Mouse (Mus musculus) heart, postnatal 0 days (tissue): ENCODE data around the gene Il15. TPM values are rescaled to one million over a fixed set of nuclear protein-coding genes. Genes with fewer than 3 reads are reported as not detected.

ENCODE experiments used
- ATAC-seq: fragments of 200-750 bp; cut with Nextera tagmentation; 2 replicates; pipeline ENCODE4 v1.8.0; 2017; ENCODE audit warnings: low read depth, moderate number of reproducible peaks, moderate library complexity; ENCODE audit not compliant: insufficient read depth
- DNase-seq: peaks from one replicate; pipeline ENCODE4 v3.0.0-alpha.2; 2016; ENCODE audit warnings: low spot score
- H3K27ac ChIP-seq: fragments of 300-500 bp; sonication (generic); 2 replicates; pipeline ENCODE4 v1.5.1; 2014; ENCODE audit warnings: low read depth, mild to moderate bottlenecking
- H3K27me3 ChIP-seq: fragments of 300-500 bp; sonication (generic); 2 replicates; pipeline ENCODE4 v1.6.1; 2014; ENCODE audit warnings: low read length, mixed read lengths; ENCODE audit not compliant: control insufficient read depth, insufficient read depth
- H3K36me3 ChIP-seq: fragments of 300-500 bp; sonication (generic); replicated peaks from 2 replicates; pipeline ENCODE4 v1.6.1; 2014; ENCODE audit warnings: low read length, mixed read lengths; ENCODE audit not compliant: control insufficient read depth, insufficient read depth
- H3K4me1 ChIP-seq: fragments of 300-500 bp; sonication (generic); 2 replicates; pipeline ENCODE4 v1.6.1; 2014; ENCODE audit warnings: antibody characterized with exemption; ENCODE audit not compliant: control insufficient read depth, insufficient read depth
- H3K4me2 ChIP-seq: fragments of 300-500 bp; sonication (generic); 2 replicates; pipeline ENCODE4 v1.6.1; 2014; ENCODE audit warnings: low read depth, mild to moderate bottlenecking, low read length, moderate library complexity
- H3K4me3 ChIP-seq: fragments of 300-500 bp; sonication (generic); 2 replicates; pipeline ENCODE4 v1.5.1; 2014; ENCODE audit warnings: low read depth, low read length
- H3K9ac ChIP-seq: fragments of 300-500 bp; sonication (generic); replicated peaks from 2 replicates; pipeline ENCODE4 v1.6.1; 2014; ENCODE audit warnings: low read depth, low read length, mixed read lengths
- H3K9me3 ChIP-seq: fragments of 300-500 bp; sonication (generic); replicated peaks from 2 replicates; pipeline ENCODE4 v1.6.1; 2016; ENCODE audit warnings: low read length; ENCODE audit not compliant: control insufficient read depth
- CTCF ChIP-seq: IDR thresholded peaks from 2 replicates; pipeline ENCODE4 v1.5.1; 2016; ENCODE audit warnings: antibody characterized with exemption, control low read depth, low read depth
- EP300 ChIP-seq: IDR thresholded peaks from 2 replicates; pipeline ENCODE4 v1.6.1; 2016; ENCODE audit warnings: antibody characterized with exemption, low read depth
- WGBS: fragments of 180-500 bp; shearing (Covaris S2); extraction: QIAGEN DNeasy Blood & Tissue Kit; methylation state at CpG from one replicate; pipeline ENCODE4 v1.1.7; 2014; 5-methylcytosine and 5-hydroxymethylcytosine counted together
- polyA plus RNA-seq: library from polyadenylated mRNA; unstranded; fragments of >200 nt; fragmentation: Nextera tagmentation; extraction: Ambion mirVana; gene quantifications from 2 replicates; pipeline ENCODE4 v1.2.1, GENCODE M21; 2015
- total RNA-seq: library from RNA; depleted of rRNA; stranded (reverse); fragments of >200 nt; gene quantifications from 2 replicates; pipeline ENCODE4 v1.2.3, GENCODE M21; 2014; ENCODE audit warnings: low replicate concordance

Gene Il15
- total and polyA plus RNA-seq, 2 experiments from 2014 or later, result 17.7 to 26.4 TPM

DNA sequence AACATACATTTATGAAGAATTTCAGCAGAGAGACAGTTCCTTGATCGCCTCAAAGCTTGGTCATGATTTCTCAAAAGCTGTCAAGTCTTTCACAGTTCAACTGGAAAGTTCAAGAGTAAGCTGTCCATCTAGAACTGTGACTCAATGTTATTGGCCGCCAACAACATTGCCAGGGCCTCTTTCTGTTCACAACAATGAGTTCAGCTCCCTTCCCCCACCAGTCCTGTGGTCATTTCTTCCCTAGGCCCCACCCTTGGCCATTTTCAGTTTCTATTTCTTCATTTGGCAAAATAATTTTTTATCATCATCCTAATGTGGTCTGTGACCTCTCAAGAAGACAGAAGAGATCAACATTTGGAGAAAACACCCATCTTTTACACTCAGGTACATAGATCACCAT, 4.5 kb downstream of the Il15 start:
- peaks cover 5% of the 10 kb centered on the region; the same call in 1 of the 2 replicates for H3K4me1 ChIP-seq
- H3K9ac ChIP-seq, result no peak overlapping the region
- no peak for DNase-seq
- H3K36me3 ChIP-seq, result no peaks in the 10 kb centered on the region
- no peaks in the 10 kb centered on the region; the same call in 1 of the 2 replicates for H3K9me3 ChIP-seq
- 83% methylated on average over 2 of the region's 2 CpGs for WGBS
- TF ChIP-seq EP300 (no peak), CTCF (no peak)
- ATAC-seq, result no peak
- no peak overlapping the region for H3K27ac ChIP-seq
- H3K27me3 ChIP-seq, result no peaks in the 10 kb centered on the region
- H3K4me2 ChIP-seq, result no peak overlapping the region
- no peak overlapping the region for H3K4me3 ChIP-seq

DNA sequence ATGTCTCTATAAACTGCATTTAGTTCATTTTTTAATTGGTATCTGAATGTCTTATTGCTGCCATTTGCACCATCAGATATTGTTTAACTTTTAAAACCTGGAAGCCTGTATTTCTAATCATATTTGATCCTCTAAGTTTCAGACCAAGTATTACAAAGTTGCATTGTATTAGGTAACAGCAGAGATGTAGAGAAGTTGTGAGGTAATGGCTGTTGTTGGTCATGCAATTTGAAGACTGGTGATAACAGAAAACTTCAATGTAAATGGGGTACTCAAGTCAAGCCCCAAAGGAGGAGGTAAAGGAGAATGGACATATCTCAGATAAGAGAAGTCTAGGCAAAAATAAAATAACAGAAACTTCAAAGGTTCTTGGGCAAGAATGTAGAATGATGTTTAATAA, 11.8 kb downstream of the Il15 start:
- Histone ChIP-seq H3K27ac (no peak overlapping the region), H3K4me2 (no peak overlapping the region), H3K27me3 (no peaks in the 10 kb centered on the region), H3K4me1 (peaks cover 6% of the 10 kb centered on the region), H3K36me3 (no peaks in the 10 kb centered on the region), H3K4me3 (no peak overlapping the region), H3K9ac (no peak overlapping the region), H3K9me3 (no peaks in the 10 kb centered on the region; the same call in 1 of the 2 replicates)
- no peak for TF ChIP-seq CTCF
- TF ChIP-seq EP300, result no peak
- ATAC-seq, result no peak
- DNase-seq, result no peak

DNA sequence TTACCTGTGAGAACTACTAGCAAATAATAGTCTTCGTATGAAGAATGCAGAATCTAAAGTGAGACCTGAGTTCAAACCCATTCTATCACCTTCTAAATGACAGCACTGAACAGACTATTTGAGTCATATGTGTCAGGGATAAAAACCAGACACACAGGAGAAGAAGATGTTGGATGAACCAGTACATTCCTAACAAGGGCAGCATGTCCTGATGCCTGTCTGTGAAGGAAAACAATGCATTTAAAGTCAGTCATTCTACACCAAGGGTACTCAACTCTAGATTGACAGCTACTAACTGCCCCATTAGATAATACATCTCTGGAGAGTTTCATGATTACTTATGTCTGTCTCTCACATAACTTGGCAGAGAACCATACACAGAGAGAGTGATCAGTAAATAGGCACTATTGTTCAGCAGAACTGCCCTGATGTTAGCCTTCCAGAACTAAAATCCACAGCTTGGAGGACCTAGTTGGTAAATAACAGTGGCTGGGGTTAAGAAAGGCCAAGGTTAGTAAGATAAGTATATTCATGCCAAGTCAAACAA, 14.6 kb downstream of the Il15 start:
- H3K4me2 ChIP-seq, result no peak overlapping the region
- H3K9me3 ChIP-seq, result no peaks in the 10 kb centered on the region
- TF ChIP-seq CTCF, result no peak
- no peak for TF ChIP-seq EP300
- peak overlapping the region; percentile 43 for H3K27ac ChIP-seq
- H3K4me1 ChIP-seq, result peaks cover 20% of the 10 kb centered on the region
- no peaks in the 10 kb centered on the region for H3K27me3 ChIP-seq
- DNase-seq, result no peak
- no peak; the same call in 1 of the 2 replicates for ATAC-seq
- no peaks in the 10 kb centered on the region; the same call in 1 of the 2 replicates for H3K36me3 ChIP-seq
- 26% methylated on average over 1 of the region's 1 CpGs for WGBS
- H3K9ac ChIP-seq, result no peak overlapping the region
- no peak overlapping the region for H3K4me3 ChIP-seq

DNA sequence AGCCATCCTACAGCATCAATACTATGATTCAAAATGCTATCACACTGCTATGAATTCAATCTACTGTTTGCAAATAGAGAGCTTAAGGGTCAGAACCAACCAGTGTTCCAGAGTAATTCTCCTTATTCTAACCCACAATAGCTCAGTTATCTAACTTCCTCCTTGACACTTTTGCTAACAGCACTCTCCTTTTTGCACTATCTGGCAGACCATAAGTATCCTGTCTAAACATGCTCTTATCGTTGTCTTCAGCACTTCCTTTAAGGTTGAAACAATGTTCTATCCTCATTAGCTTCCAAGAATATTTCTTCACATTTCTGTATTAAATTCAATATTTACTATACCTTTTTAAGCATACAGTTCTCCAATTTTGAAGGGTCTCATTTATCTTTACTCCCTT, 15.4 kb downstream of the Il15 start:
- H3K36me3 ChIP-seq, result no peaks in the 10 kb centered on the region; the same call in 1 of the 2 replicates
- 10% methylated on average over 1 of the region's 1 CpGs for WGBS
- no peaks in the 10 kb centered on the region for H3K27me3 ChIP-seq
- no peak overlapping the region for H3K9ac ChIP-seq
- H3K4me2 ChIP-seq, result no peak overlapping the region
- H3K4me1 ChIP-seq, result peaks cover 24% of the 10 kb centered on the region
- H3K27ac ChIP-seq, result no peak overlapping the region
- H3K9me3 ChIP-seq, result no peaks in the 10 kb centered on the region
- no peak for ATAC-seq
- no peak overlapping the region for H3K4me3 ChIP-seq
- TF ChIP-seq CTCF (no peak), EP300 (peak; percentile 82)
- peak; percentile 42 for DNase-seq

DNA sequence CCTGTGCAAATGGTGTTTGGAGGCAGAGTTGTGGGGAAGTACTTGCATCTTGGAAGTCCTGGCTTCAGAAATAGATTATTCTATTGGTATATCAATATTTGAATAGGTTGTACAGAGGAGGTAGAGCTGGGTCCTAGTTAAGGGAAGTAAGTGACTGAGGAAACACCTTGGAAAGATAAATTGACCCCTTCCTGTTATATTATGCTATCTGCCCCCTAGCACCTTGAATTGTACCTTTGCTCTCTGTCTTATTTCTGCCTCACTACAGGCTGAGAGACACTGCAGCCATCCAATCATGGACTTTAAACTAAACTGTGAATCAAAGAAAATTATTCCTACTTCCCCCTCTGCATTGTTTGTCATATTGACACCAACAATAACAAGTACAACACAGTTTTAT, 17.2 kb downstream of the Il15 start:
- H3K27ac ChIP-seq, result no peak overlapping the region
- DNase-seq (no peak), ATAC-seq (no peak)
- H3K9me3 ChIP-seq, result no peaks in the 10 kb centered on the region
- H3K27me3 ChIP-seq, result no peaks in the 10 kb centered on the region
- H3K4me1 ChIP-seq, result peaks cover 27% of the 10 kb centered on the region
- no peak overlapping the region for H3K4me2 ChIP-seq
- H3K36me3 ChIP-seq, result no peaks in the 10 kb centered on the region; the same call in 1 of the 2 replicates
- TF ChIP-seq CTCF (no peak), EP300 (no peak)
- H3K4me3 ChIP-seq, result no peak overlapping the region
- no peak overlapping the region for H3K9ac ChIP-seq
